Mouse (Mus musculus): ENCODE measurements around the gene Fam161a.

GRCm38 (mm10) chr11:23008824-23009200 lies 1.5 kb downstream of the Fam161a start:
- no peak for TF ChIP-seq POLR2A (IDR thresholded peaks at IDR 0.05; ENCODE audit: low read depth, low read length)
- no peak for TF ChIP-seq CTCF (conservative IDR thresholded peaks at IDR 0.05 in 1 of 2, IDR thresholded peaks at IDR 0.05 in 1 of 2; ENCODE audit: low read depth in 2 of 2, low read length in 2 of 2)
- no peak for TF ChIP-seq ZMIZ1 (IDR thresholded peaks at IDR 0.05; ENCODE audit: low read depth, low read length)
- no peak for TF ChIP-seq MXI1 (IDR thresholded peaks at IDR 0.05; ENCODE audit: low read depth, low read length)
- no peak for TF ChIP-seq JUND (conservative IDR thresholded peaks at IDR 0.05; ENCODE audit: low read depth, low read length)
- TF ChIP-seq E2F4 (IDR thresholded peaks at IDR 0.05; ENCODE audit: insufficient replicate concordance, low read depth, low read length): no peak
- TF ChIP-seq ZC3H11A (IDR thresholded peaks at IDR 0.05; ENCODE audit: low read depth, low read length): no peak
- no peak for TF ChIP-seq MAX (IDR thresholded peaks at IDR 0.05; ENCODE audit: low read length)
- no peak for TF ChIP-seq MAFK (IDR thresholded peaks at IDR 0.05; ENCODE audit: insufficient replicate concordance, low read length)
- TF ChIP-seq CHD2 (IDR thresholded peaks at IDR 0.05; ENCODE audit: low read length): no peak

Data from CH12.LX (cell line).